Mouse (Mus musculus): ENCODE results near the gene Lpxn. TPM values are rescaled to one million over a fixed set of nuclear protein-coding genes. Genes with fewer than 3 reads are reported as not detected.

Gene Lpxn
- total and polyA plus RNA-seq, 2 experiments = 1.2 to 2.6 TPM

- Histone ChIP-seq H3K4me3 (ENCODE audit: insufficient read depth, low read depth, low read length) (no peak overlapping the region), H3K79me2 (ENCODE audit: control insufficient read depth, insufficient read depth, low read length) (no peaks in the 10 kb centered on the region), H3K9ac (ENCODE audit: low read depth, low read length) (no peak overlapping the region), H3K27ac (replicated peaks; ENCODE audit: insufficient read depth, low read depth, low read length) (no peak overlapping the region; the same call in 1 of the 2 replicates), H3K4me1 (ENCODE audit: control insufficient read depth, insufficient read depth, low read length) (peaks cover 5% of the 10 kb centered on the region; the same call in 1 of the 2 replicates), H3K36me3 (ENCODE audit: control insufficient read depth, insufficient read depth, low read length) (no peaks in the 10 kb centered on the region), H3K27me3 (ENCODE audit: control insufficient read depth, insufficient read depth, low read length) (no peaks in the 10 kb centered on the region)
- no peak for TF ChIP-seq POLR2A (IDR thresholded peaks at IDR 0.05; ENCODE audit: extremely low read depth, insufficient read depth, low read length)
- TF ChIP-seq CTCF (IDR thresholded peaks at IDR 0.05; ENCODE audit: low read depth, low read length) = no peak
- 51% methylated on average over 2 of the region's 2 CpGs for WGBS
- DNase-seq (ENCODE audit: extremely low read depth, low read depth, low spot score) = no peak
Measured at GRCm38 (mm10) chr19:12806214-12806613, 10.2 kb downstream of the Lpxn start.

GRCm38 (mm10) chr19:12812644-12813364 lies 16.8 kb downstream of the Lpxn start:
- Histone ChIP-seq H3K4me3 (ENCODE audit: insufficient read depth, low read depth, low read length) (no peak overlapping the region), H3K4me1 (ENCODE audit: control insufficient read depth, insufficient read depth, low read length) (no peaks in the 10 kb centered on the region; the same call in 1 of the 2 replicates), H3K9ac (ENCODE audit: low read depth, low read length) (no peak overlapping the region), H3K27me3 (ENCODE audit: control insufficient read depth, insufficient read depth, low read length) (no peaks in the 10 kb centered on the region), H3K79me2 (ENCODE audit: control insufficient read depth, insufficient read depth, low read length) (no peaks in the 10 kb centered on the region), H3K27ac (replicated peaks; ENCODE audit: insufficient read depth, low read depth, low read length) (no peak overlapping the region), H3K36me3 (ENCODE audit: control insufficient read depth, insufficient read depth, low read length) (no peaks in the 10 kb centered on the region)
- TF ChIP-seq CTCF (IDR thresholded peaks at IDR 0.05; ENCODE audit: low read depth, low read length) (no peak), POLR2A (IDR thresholded peaks at IDR 0.05; ENCODE audit: extremely low read depth, insufficient read depth, low read length) (no peak)
- WGBS = 70% methylated on average over 1 of the region's 1 CpGs
- DNase-seq (ENCODE audit: extremely low read depth, low read depth, low spot score) = no peak

- Histone ChIP-seq H3K4me1 (ENCODE audit: control insufficient read depth, insufficient read depth, low read length) (no peaks in the 10 kb centered on the region; the same call in 1 of the 2 replicates), H3K4me3 (ENCODE audit: insufficient read depth, low read depth, low read length) (no peak overlapping the region), H3K27me3 (ENCODE audit: control insufficient read depth, insufficient read depth, low read length) (no peaks in the 10 kb centered on the region), H3K27ac (replicated peaks; ENCODE audit: insufficient read depth, low read depth, low read length) (no peak overlapping the region), H3K79me2 (ENCODE audit: control insufficient read depth, insufficient read depth, low read length) (no peaks in the 10 kb centered on the region), H3K9ac (ENCODE audit: low read depth, low read length) (no peak overlapping the region), H3K36me3 (ENCODE audit: control insufficient read depth, insufficient read depth, low read length) (no peaks in the 10 kb centered on the region)
- TF ChIP-seq CTCF (IDR thresholded peaks at IDR 0.05; ENCODE audit: low read depth, low read length) = no peak
- TF ChIP-seq POLR2A (IDR thresholded peaks at IDR 0.05; ENCODE audit: extremely low read depth, insufficient read depth, low read length) = no peak
- DNase-seq (ENCODE audit: extremely low read depth, low read depth, low spot score) = no peak
- 84% methylated on average over 1 of the region's 1 CpGs for WGBS
Measured at GRCm38 (mm10) chr19:12813883-12814282, 17.9 kb downstream of the Lpxn start.

- H3K4me3 ChIP-seq (ENCODE audit: insufficient read depth, low read depth, low read length) = no peak overlapping the region
- no peaks in the 10 kb centered on the region for H3K27me3 ChIP-seq (ENCODE audit: control insufficient read depth, insufficient read depth, low read length)
- no peak overlapping the region for H3K27ac ChIP-seq (replicated peaks; ENCODE audit: insufficient read depth, low read depth, low read length)
- 84% methylated on average over 1 of the region's 1 CpGs for WGBS
- H3K4me1 ChIP-seq (ENCODE audit: control insufficient read depth, insufficient read depth, low read length) = no peaks in the 10 kb centered on the region; the same call in 1 of the 2 replicates
- H3K36me3 ChIP-seq (ENCODE audit: control insufficient read depth, insufficient read depth, low read length) = no peaks in the 10 kb centered on the region
- no peak for DNase-seq (ENCODE audit: extremely low read depth, low read depth, low spot score)
- TF ChIP-seq POLR2A (IDR thresholded peaks at IDR 0.05; ENCODE audit: extremely low read depth, insufficient read depth, low read length) = no peak
- no peak for TF ChIP-seq CTCF (IDR thresholded peaks at IDR 0.05; ENCODE audit: low read depth, low read length)
- no peak overlapping the region for H3K9ac ChIP-seq (ENCODE audit: low read depth, low read length)
- H3K79me2 ChIP-seq (ENCODE audit: control insufficient read depth, insufficient read depth, low read length) = no peaks in the 10 kb centered on the region
Measured at GRCm38 (mm10) chr19:12818507-12818906, 22.5 kb downstream of the Lpxn start.

- no peaks in the 10 kb centered on the region for H3K27me3 ChIP-seq (ENCODE audit: control insufficient read depth, insufficient read depth, low read length)
- 21% methylated on average over 4 of the region's 4 CpGs for WGBS
- no peaks in the 10 kb centered on the region; the same call in 1 of the 2 replicates for H3K4me1 ChIP-seq (ENCODE audit: control insufficient read depth, insufficient read depth, low read length)
- no peak overlapping the region for H3K9ac ChIP-seq (ENCODE audit: low read depth, low read length)
- no peaks in the 10 kb centered on the region for H3K36me3 ChIP-seq (ENCODE audit: control insufficient read depth, insufficient read depth, low read length)
- H3K4me3 ChIP-seq (ENCODE audit: insufficient read depth, low read depth, low read length) = no peak overlapping the region
- DNase-seq (ENCODE audit: extremely low read depth, low read depth, low spot score) = peak; percentile 37
- H3K27ac ChIP-seq (replicated peaks; ENCODE audit: insufficient read depth, low read depth, low read length) = no peak overlapping the region
- no peaks in the 10 kb centered on the region for H3K79me2 ChIP-seq (ENCODE audit: control insufficient read depth, insufficient read depth, low read length)
- TF ChIP-seq POLR2A (IDR thresholded peaks at IDR 0.05; ENCODE audit: extremely low read depth, insufficient read depth, low read length) = no peak
- peak; percentile 34; the same call in 1 of the 2 replicates for TF ChIP-seq CTCF (IDR thresholded peaks at IDR 0.05; ENCODE audit: low read depth, low read length)
Measured at GRCm38 (mm10) chr19:12820383-12820782, 24.4 kb downstream of the Lpxn start.

GRCm38 (mm10) chr19:12824549-12824948 lies 28.6 kb downstream of the Lpxn start:
- Histone ChIP-seq H3K36me3 (ENCODE audit: control insufficient read depth, insufficient read depth, low read length) (no peaks in the 10 kb centered on the region), H3K4me1 (ENCODE audit: control insufficient read depth, insufficient read depth, low read length) (no peaks in the 10 kb centered on the region), H3K27me3 (ENCODE audit: control insufficient read depth, insufficient read depth, low read length) (no peaks in the 10 kb centered on the region), H3K27ac (replicated peaks; ENCODE audit: insufficient read depth, low read depth, low read length) (no peak overlapping the region), H3K4me3 (ENCODE audit: insufficient read depth, low read depth, low read length) (no peak overlapping the region), H3K9ac (ENCODE audit: low read depth, low read length) (no peak overlapping the region), H3K79me2 (ENCODE audit: control insufficient read depth, insufficient read depth, low read length) (no peaks in the 10 kb centered on the region)
- TF ChIP-seq POLR2A (IDR thresholded peaks at IDR 0.05; ENCODE audit: extremely low read depth, insufficient read depth, low read length) (no peak), CTCF (IDR thresholded peaks at IDR 0.05; ENCODE audit: low read depth, low read length) (no peak; the same call in 1 of the 2 replicates)
- 81% methylated on average over 4 of the region's 4 CpGs for WGBS
- no peak for DNase-seq (ENCODE audit: extremely low read depth, low read depth, low spot score)
